Mouse (Mus musculus) Patski (cell line): ENCODE measurements around the gene Gm10837. TPM values are rescaled to one million over a fixed set of nuclear protein-coding genes. Genes with fewer than 3 reads are reported as not detected.

ENCODE experiments used
- ATAC-seq: fragments of 100-300 bp; one replicate; pipeline ENCODE4 v1.8.0; 2021
- CTCF ChIA-PET: fragments of 350-600 bp; sonication (Branson Sonifier 250); formaldehyde crosslinking; loops from one replicate; lab custom pipeline; 2022; ENCODE audit warnings: inconsistent platforms; lab: Charles Lee
- POLR2A ChIA-PET: fragments of 350-600 bp; sonication (Branson Sonifier 250); formaldehyde crosslinking; loops from one replicate; lab custom pipeline; 2022; ENCODE audit warnings: antibody characterized with exemption, inconsistent platforms; lab: Charles Lee
- DNase-seq: peaks from one replicate; pipeline ENCODE4 v3.0.0-alpha.2; 2011; ENCODE audit warnings: low read depth, low spot score
- H3K27me3 ChIP-seq: fragments of 371-371 bp; one replicate; pipeline ENCODE4 v1.5.1; 2021
- CTCF ChIP-seq: fragments of 100-300 bp; IDR thresholded peaks from one replicate; pipeline ENCODE4 v1.5.1; 2021
- in situ Hi-C: fragments of 300-500 bp; cut with MboI; formaldehyde crosslinking; loops from 3 replicates; pipeline ENCODE4 v1.11.1; 2018; ENCODE audit warnings: low pct_unique_long_range_greater_than_20kb, mixed read lengths
- polyA plus RNA-seq: library from polyadenylated mRNA; unstranded; gene quantifications from one replicate; pipeline ENCODE4 v1.2.3, GENCODE M21; 2021

The Gm10837 gene
- polyA plus RNA-seq, 1 experiment from 2014 or later = not detected

- H3K27me3 ChIP-seq = no peaks in the 10 kb centered on the region
- POLR2A ChIA-PET = interaction anchor here (1.1 kb wide), 1 partner anchor 11 kb away, joined by 3 read pairs; no protein-coding TSS in a partner anchor
- in situ Hi-C loops = no loop called here
- CTCF ChIA-PET = no interaction called here
- DNase-seq (no peak), ATAC-seq (no peak)
- no peak for TF ChIP-seq CTCF
Measured at GRCm38 (mm10) chr14:122477971-122478573, 12.3 kb upstream of the Gm10837 start.

- ATAC-seq (no peak), DNase-seq (no peak)
- no peaks in the 10 kb centered on the region for H3K27me3 ChIP-seq
- ChIA-PET POLR2A (interaction anchor here (1.1 kb wide), 1 partner anchor 10 kb away, joined by 3 read pairs; no protein-coding TSS in a partner anchor), CTCF (no interaction called here)
- TF ChIP-seq CTCF = no peak
- in situ Hi-C loops = no loop called here
Measured at GRCm38 (mm10) chr14:122478574-122479011, 11.8 kb upstream of the Gm10837 start.

- TF ChIP-seq CTCF = no peak
- POLR2A ChIA-PET = no interaction called here
- in situ Hi-C loops = no loop called here
- H3K27me3 ChIP-seq = no peaks in the 10 kb centered on the region
- DNase-seq = no peak
- ATAC-seq = no peak
- CTCF ChIA-PET = interaction anchor here (1.2 to 1.4 kb wide), 2 partner anchors 10 to 13 kb away, joined by 3 to 5 read pairs; no protein-coding TSS in a partner anchor
Measured at GRCm38 (mm10) chr14:122479461-122480109, 10.8 kb upstream of the Gm10837 start.

GRCm38 (mm10) chr14:122480355-122480754, 10.0 kb upstream of the Gm10837 start:
- no peaks in the 10 kb centered on the region for H3K27me3 ChIP-seq
- DNase-seq (no peak), ATAC-seq (no peak)
- ChIA-PET POLR2A (no interaction called here), CTCF (interaction anchor here (0.8 to 1.4 kb wide), 3 partner anchors 9 to 36 kb away, joined by 3 to 5 read pairs (median 3); no protein-coding TSS in a partner anchor)
- in situ Hi-C loops = no loop called here
- no peak for TF ChIP-seq CTCF

- no peak for ATAC-seq
- ChIA-PET CTCF (interaction anchor here (0.8 to 1.4 kb wide), 2 partner anchors 12 to 35 kb away, joined by 3 to 5 read pairs; no protein-coding TSS in a partner anchor), POLR2A (no interaction called here)
- TF ChIP-seq CTCF = no peak
- DNase-seq = no peak
- in situ Hi-C loops = no loop called here
- H3K27me3 ChIP-seq = no peaks in the 10 kb centered on the region
Measured at GRCm38 (mm10) chr14:122481181-122481580, 9.2 kb upstream of the Gm10837 start.

- DNase-seq = no peak
- H3K27me3 ChIP-seq = no peaks in the 10 kb centered on the region
- CTCF ChIA-PET = no interaction called here
- no peak for ATAC-seq
- POLR2A ChIA-PET = no interaction called here
- in situ Hi-C loops = no loop called here
- no peak for TF ChIP-seq CTCF
Measured at GRCm38 (mm10) chr14:122482081-122483023, 8.0 kb upstream of the Gm10837 start.

- no peak for TF ChIP-seq CTCF
- no peaks in the 10 kb centered on the region for H3K27me3 ChIP-seq
- ChIA-PET POLR2A (no interaction called here), CTCF (no interaction called here)
- in situ Hi-C loops = no loop called here
- DNase-seq = no peak
- ATAC-seq = no peak
Measured at GRCm38 (mm10) chr14:122483024-122483385, 7.4 kb upstream of the Gm10837 start.

- no peak for ATAC-seq
- no peak for TF ChIP-seq CTCF
- DNase-seq = no peak
- ChIA-PET CTCF (no interaction called here), POLR2A (no interaction called here)
- in situ Hi-C loops = no loop called here
- no peaks in the 10 kb centered on the region for H3K27me3 ChIP-seq
Measured at GRCm38 (mm10) chr14:122483556-122484421, 6.6 kb upstream of the Gm10837 start.

- CTCF ChIA-PET = no interaction called here
- in situ Hi-C loops = no loop called here
- TF ChIP-seq CTCF = no peak
- ATAC-seq = no peak
- POLR2A ChIA-PET = interaction anchor here (0.6 kb wide), 2 partner anchors 72 to 100 kb away, joined by 4 read pairs; no protein-coding TSS in a partner anchor
- H3K27me3 ChIP-seq = no peaks in the 10 kb centered on the region
- no peak for DNase-seq
Measured at GRCm38 (mm10) chr14:122484458-122484843, 5.9 kb upstream of the Gm10837 start.
